Mouse (Mus musculus): ENCODE results near the gene Fads2.

DNA sequence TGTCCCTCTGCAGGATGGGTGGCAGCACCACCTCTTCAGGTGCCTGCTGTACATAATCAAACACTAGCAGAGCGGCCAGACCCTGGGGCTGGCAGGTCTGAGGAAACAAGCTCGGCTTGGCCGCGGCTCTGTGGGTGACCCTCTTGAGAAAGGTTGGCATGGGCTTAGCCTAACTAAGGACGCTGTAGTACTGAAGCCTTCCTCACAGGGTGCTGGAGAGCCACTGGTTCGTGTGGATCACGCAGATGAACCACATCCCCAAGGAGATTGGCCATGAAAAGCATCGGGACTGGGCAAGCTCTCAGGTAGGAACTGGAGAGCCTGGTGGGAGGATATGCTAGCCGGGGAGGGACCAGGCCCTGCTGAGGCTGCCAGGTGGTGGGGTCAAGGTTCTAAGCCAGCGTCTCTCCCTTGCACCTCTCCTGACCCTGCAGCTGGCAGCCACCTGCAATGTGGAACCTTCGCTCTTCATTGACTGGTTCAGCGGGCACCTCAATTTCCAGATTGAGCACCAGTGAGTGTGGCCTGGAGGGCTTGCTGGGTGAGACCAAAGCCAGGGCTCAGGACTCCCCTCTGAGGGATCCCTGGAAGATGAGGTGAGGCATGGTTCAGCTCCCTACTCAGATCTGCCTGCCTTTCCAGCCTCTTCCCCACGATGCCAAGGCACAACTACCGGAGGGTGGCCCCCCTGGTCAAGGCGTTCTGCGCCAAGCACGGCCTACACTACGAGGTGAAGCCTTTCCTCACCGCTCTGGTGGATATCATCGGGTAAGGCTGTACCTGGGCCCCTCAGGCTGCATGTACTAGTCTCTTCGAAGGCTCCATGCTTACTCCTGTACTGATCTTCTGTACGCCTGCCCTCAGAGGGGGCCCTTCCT lies 45.5 kb downstream of the Fads2 start:
- no peak for TF ChIP-seq NRF1 (IDR thresholded peaks at IDR 0.05; ENCODE audit: insufficient read depth, low read depth, low read length, poor library complexity, severe bottlenecking)
- TF ChIP-seq BHLHE40 (IDR thresholded peaks at IDR 0.05; ENCODE audit: borderline replicate concordance, low read depth, low read length) = no peak
- TF ChIP-seq ZMIZ1 (IDR thresholded peaks at IDR 0.05; ENCODE audit: low read depth, low read length) = peak; percentile 48; the same call in 1 of the 2 replicates
- no peak for TF ChIP-seq CTCF (IDR thresholded peaks at IDR 0.05 in 2 of 3, conservative IDR thresholded peaks at IDR 0.05 in 1 of 3; ENCODE audit: control insufficient read depth in 1 of 3, insufficient read depth in 1 of 3, low read depth in 2 of 3, low read length in 3 of 3, poor library complexity in 1 of 3, severe bottlenecking in 1 of 3)
- TF ChIP-seq HCFC1 (IDR thresholded peaks at IDR 0.05; ENCODE audit: low read depth, low read length) = no peak
- TF ChIP-seq POLR2A (IDR thresholded peaks at IDR 0.05; ENCODE audit: control insufficient read depth in 1 of 2, insufficient read depth in 1 of 2, low read depth in 1 of 2, low read length in 2 of 2, poor library complexity in 1 of 2) = no peak
